Mouse (Mus musculus): ENCODE data around the gene Unc45a.

DNA sequence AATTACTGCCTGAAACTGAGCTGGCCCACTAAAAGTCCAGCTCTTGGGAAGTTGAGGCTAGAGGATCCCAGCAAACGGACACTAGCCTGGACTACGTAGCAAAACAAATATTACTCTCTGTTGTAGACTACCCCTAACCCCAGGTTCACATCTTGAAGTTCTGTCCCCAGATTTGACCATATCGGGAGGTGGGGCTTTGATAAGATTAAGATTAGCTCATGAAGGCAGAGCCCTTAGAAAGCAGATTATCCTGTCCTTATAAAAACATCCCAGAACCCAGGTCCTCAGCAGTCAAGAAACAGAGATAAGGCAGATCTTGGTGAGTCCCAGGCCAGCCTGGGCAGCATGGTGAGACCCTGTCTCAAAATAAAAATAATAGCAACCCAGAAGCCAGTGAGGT lies 31.4 kb upstream of the Unc45a start:
- no peak for TF ChIP-seq GATA1 (IDR thresholded peaks at IDR 0.05; ENCODE audit: borderline replicate concordance, low read length)
- TF ChIP-seq FLI1 (IDR thresholded peaks at IDR 0.05; ENCODE audit: low read length): no peak
